Mouse (Mus musculus) gastrocnemius, adult 18-20 months (tissue): ENCODE measurements around the gene Scpep1. TPM values are rescaled to one million over a fixed set of nuclear protein-coding genes. Genes with fewer than 3 reads are reported as not detected.
"Not testable (repeated sequence)": the region's sequence is repeated elsewhere in the genome, so short reads cannot be mapped to it uniquely, and the experiment has no call there.

ENCODE experiments used
- DNase-seq: peaks from one replicate; pipeline ENCODE4 v3.0.0; 2021; ENCODE audit warnings: low spot score
- long read RNA-seq, 2 experiments: library from polyadenylated mRNA; stranded (forward); transcript quantifications; one replicate each; pipeline ENCODE4 v2.0.0; 2021
- total RNA-seq, 2 experiments: library from RNA; stranded (reverse); gene quantifications; 2 replicates each; pipeline ENCODE4 v1.2.3; 2021

Gene Scpep1
- total RNA-seq, result 1 to 10 TPM; 5.9 to 8.8 TPM
- long read RNA-seq, experiment 1, transcript Scpep1-201 (13 exons, 2,097 nt), result major isoform, 13 of 15 reads
- long read RNA-seq, experiment 1, partial matches to known transcripts, result 1 of 15 reads
- long read RNA-seq, experiment 1, other reads (novel, unspliced or antisense), result 1 of 15 reads
- long read RNA-seq, experiment 2, transcript Scpep1-201 (13 exons, 2,097 nt), result major isoform, 10 of 12 reads
- long read RNA-seq, experiment 2, partial matches to known transcripts, result 0 of 12 reads
- long read RNA-seq, experiment 2, other reads (novel, unspliced or antisense), result 2 of 12 reads

GRCm38 (mm10) chr11:88955217-88955969 is at the start of gene Scpep1:
Scpep1 (minus strand) TSS chr11:88955465.
- peak; percentile 98 for DNase-seq

DNA sequence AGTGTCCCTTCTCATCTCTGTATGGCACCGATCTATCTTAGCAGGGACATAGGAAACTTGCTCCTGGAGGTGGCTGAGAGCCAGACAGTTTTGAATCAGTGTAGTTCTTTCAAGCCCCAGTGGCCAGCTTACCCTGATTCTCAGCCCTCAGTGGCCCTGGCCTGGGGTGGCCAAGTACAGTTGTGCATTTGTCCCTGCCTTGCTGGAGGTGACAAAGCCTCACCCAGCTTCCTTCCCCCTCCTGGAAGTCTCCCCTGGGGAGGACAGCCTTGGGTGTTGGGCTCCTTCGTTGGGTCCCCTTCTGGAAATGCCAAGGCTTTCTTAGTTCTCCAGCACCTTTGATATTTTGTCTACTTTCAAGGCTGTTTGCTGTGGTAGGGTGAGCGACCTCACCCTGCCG is 48.5 kb upstream of the Scpep1 start:
- DNase-seq, result no peak

- no peak for DNase-seq
These were observed 47.8 kb upstream of the Scpep1 start for GRCm38 (mm10) chr11:89003078-89003477.

- no peak for DNase-seq
These were observed 47.4 kb upstream of the Scpep1 start for GRCm38 (mm10) chr11:89002621-89003020.

DNA sequence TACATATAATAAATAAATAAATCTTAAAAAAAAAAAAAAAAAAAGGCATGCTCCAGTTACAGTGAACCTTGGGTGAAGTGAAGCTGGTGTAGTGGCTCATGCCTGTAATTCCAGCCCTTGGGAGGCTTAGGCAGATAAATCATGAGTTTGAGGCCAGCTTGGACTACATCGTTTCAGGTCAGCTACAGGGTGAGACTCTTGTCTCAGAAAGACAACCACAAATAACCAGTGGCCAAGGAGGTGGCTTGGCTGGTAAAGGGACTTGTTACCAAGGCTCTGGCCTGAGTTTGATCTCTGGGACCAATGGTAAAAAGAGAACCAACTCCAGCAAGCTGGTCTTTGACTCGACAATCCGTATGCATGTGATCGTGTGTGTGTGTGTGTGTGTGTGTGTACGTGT is 46.8 kb upstream of the Scpep1 start:
- DNase-seq, result no peak

DNA sequence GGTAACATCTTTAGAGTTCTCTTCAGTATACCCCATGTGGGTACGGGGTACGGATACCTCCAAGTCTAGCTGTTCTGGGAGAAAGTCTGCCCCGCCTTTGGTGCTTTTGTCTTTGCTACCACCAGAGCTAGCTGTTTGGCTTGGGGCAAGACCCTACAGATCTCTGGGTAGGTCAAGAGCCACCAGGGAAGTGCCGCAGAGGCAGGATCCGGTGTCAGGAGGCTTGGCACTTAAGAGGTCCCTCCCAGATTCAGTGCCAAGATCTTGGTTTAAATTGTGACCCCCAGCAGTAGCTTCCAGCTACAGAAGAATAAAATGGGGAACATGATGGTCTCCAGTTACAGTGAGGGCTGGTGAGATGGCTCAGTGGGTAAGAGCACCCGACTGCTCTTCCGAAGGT is 46.3 kb upstream of the Scpep1 start:
- DNase-seq, result no peak

GRCm38 (mm10) chr11:89000527-89000819 is 45.2 kb upstream of the Scpep1 start:
- no peak for DNase-seq

GRCm38 (mm10) chr11:88999723-89000526 is 44.7 kb upstream of the Scpep1 start:
- DNase-seq, result no peak

DNA sequence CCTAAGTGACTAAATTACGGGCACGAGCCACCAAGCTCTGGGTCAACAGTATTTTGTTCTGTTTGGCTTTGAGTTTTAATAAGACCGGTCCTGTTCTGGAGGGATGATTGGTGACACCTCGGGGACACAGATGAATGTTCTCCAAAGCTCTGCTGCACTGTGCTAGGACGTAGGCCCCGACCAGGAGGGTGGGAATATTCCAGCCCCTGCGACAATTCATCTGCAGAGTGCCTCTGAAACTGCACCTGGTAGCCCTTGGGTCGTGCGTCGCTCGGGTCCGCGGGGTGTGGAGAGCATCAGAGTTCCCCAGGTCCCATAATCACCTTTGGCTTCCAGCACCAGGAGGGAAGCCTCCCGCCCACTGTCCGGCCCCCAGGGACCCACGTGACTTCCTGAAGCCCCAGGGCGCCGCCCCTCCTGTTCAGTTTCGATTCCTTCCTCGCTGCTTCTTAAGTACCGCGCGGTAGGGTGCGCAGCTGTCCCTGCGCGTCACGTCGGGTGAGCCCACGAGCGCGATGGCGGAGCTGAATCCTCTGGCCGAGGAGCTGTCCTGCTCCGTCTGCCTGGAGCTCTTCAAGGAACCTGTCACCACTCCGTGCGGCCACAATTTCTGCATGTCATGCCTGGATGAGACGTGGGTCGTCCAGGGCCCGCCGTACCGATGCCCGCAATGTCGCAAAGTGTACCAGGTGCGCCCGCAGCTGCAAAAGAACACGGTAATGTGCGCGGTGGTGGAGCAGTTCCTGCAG is 43.9 kb upstream of the Scpep1 start, which contains the start of gene Trim25:
Gene Trim25, plus strand, starts transcription at position 403 of the 749 bp plus-strand sequence.
- peak; percentile 94 for DNase-seq

GRCm38 (mm10) chr11:88998406-88998805 is 43.1 kb upstream of the Scpep1 start:
- no peak for DNase-seq

- DNase-seq, result not testable (repeated sequence)
These were observed 42.1 kb upstream of the Scpep1 start for GRCm38 (mm10) chr11:88997343-88997742.

GRCm38 (mm10) chr11:88996427-88996826 is 41.2 kb upstream of the Scpep1 start:
- DNase-seq, result peak; percentile 14

DNA sequence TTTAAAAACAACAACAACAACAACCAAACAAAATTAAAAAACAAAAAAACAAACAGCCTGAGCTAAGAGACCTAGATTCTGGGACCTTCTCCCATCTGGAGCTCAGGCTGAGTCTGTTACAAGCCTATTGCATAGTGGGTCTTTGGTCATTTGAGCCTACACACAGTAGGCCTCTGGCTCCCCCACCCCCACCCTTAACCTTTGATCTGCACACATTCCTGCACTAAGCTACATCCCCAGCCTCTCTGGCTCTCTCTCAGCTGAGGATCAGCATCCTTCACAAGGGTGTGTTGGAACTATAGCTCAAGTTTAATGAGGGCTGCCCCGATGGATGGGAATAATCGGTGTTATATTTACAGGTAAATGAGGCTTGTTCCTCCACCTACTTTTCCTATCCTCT is 40.4 kb upstream of the Scpep1 start:
- no peak for DNase-seq

- DNase-seq, result no peak
These were observed 39.2 kb upstream of the Scpep1 start for GRCm38 (mm10) chr11:88994492-88994891.

DNA sequence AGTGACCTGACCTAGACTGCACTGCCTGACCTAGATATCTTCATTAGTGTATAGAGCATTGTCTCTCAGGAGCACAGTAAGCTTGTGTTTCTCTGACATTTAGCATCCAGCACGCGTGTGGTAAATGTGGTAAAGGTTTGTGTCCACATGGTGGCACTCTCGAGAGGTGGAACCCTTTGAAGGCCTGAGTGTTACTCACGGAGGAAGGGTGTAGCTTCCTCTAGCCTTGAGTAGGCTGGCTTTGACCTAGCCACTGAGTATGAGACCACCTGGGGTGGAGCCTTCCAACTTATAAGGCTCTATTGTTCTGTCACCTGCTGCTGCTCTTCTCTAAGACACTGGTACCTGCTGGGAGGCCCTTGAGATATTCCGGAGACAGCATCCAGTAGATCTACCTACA is 38.4 kb upstream of the Scpep1 start:
- peak; percentile 60 for DNase-seq

DNA sequence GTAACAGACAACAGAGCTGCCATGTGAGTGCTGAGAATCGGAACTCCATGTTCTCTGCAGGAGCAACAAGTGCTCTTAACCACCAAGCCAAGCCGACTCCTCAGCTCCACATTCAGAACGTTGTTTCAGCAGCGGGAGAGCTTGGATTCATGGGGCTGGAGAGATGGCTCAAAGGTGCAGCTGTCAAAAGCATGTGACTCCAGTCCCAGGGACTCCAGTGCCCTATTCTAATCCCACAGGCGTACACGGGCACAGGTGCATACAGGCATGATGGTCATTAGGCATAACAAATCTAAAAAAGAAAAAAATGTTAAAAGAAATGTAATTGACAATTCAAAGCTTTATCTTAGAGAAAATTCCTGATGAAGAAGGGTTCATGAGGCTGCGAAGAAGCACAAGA is 37.9 kb upstream of the Scpep1 start:
- no peak for DNase-seq

DNA sequence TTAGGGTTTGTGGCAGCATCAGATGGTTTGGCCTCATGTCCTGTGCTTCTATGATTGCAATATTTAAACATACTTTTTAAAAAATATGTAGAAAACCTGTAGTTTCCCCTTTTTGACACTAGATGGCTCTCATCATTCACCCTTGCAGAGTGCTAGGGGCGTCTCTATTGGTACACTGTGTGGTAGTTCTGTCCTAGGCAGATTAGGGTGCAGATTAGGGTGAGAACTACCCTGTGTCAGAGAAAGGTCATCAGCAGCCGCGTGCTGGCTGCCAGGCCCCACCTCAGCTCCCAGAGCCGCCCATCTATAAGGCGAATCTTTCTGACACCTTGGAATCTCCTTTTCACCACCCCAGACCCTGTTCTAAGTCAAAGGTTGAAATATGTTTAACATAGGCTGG is 34.3 kb upstream of the Scpep1 start:
- DNase-seq, result no peak

DNA sequence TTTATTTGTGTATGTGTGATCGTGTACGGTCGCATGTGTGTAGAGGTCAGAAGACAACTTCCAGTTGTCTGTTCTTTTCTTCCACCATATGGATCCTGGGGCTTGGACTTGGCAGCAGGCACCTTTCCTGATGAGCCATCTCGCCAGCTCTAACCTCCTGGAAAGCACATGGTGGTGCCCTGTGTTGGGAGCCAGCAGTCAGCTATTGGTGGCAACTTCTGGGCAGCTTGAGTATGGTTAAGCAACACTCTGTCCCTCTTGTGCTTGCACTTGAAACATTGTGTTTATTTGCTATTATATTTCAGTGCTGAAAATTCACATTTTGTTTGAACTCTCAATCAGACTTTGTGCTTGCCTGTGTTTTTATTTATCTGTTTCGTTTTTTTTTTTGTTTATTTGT is 33.7 kb upstream of the Scpep1 start:
- DNase-seq, result no peak

DNA sequence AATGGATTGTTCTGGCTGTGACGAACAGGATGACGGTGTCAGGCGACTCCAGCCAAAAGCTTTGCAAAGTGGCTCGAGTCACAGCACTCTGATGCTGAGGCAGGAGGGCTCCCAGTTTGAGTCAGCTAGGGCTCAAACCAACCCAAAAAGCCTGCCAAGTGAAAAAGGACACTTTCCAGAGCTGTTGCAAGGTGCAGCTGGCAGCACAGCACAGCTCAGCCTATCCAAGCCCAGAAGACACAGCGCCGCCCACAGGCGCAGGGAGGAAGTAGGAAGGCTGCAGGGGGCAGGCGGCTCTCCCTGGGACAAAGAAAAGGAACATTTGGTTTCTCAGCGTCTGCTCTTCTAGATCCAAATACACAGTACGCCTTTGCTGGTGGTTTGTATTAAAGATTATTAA is 31.4 kb upstream of the Scpep1 start:
- no peak for DNase-seq

DNA sequence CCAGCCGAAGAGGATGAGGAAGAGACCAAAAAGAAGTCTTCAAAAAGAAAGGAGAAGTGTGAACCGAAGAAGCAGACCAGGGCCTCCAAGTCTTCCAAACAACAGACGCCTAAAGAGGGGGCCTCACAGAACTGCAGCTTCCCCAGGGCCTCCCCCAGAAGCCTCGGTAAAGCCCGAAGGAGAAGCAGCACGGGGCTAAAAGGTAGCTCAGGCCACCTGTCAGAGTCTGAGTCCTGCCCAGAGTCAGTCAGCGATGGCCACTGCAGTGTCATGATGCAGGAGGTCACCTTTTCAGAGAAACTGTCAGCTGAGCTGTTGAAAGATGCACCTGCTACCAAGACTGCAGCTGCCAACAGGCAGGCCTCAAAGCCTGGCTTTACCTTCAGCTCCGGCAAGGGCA is 26.1 kb upstream of the Scpep1 start:
- DNase-seq, result no peak

DNA sequence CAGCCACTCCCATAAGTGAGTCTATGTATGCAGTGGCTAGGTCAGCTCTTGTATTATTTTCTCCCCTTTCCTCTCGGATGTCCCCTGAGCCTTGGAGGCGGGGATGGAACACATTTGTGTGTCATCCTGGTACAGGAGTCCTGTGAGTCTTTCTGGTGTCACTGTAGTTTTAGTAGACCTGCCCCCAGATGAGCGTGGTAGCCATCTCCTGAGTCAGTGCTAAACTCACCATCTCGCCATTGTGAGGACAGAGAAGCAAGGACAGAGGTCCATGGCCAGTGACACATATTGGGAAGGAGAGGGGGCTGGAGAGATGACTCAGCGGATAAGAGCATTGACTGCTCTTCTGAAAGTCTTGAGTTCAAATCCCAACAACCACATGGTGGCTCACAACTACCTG is 21.9 kb upstream of the Scpep1 start:
- DNase-seq, result no peak

DNA sequence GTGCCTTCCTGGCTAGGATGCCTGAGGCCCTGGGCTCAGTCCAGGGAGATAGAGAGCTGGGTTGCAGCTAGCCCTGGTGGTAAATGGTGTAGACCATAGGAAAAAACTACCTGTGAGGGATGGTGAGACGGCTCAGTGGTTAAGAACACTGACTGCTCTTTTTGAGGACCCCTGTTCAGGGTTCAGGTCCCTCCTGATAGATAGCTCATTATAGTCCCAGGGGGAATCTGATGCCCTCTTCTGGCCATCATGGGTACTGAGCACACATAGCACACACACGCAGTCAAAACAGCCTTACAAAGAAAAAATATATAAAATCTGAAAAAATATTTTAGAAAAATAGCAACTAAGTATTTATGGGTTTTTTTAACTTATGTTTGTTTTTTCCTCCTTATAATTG is 21.1 kb upstream of the Scpep1 start:
- no peak for DNase-seq
